Mouse (Mus musculus) stomach, embryonic 16.5 days (tissue): ENCODE results near the gene Usp6nl. TPM values are rescaled to one million over a fixed set of nuclear protein-coding genes. Genes with fewer than 3 reads are reported as not detected.

Experiments used
- ATAC-seq: fragments of 200-750 bp; cut with Nextera tagmentation; 2 replicates; pipeline ENCODE4 v1.8.0; 2017; ENCODE audit warnings: moderate number of reproducible peaks, moderate TSS enrichment; ENCODE audit not compliant: insufficient read depth, low FRiP score
- H3K27ac ChIP-seq: fragments of 300-500 bp; sonication (generic); 2 replicates; pipeline ENCODE4 v1.5.1; 2014; ENCODE audit warnings: low read length
- H3K27me3 ChIP-seq: fragments of 300-500 bp; sonication (generic); 2 replicates; pipeline ENCODE4 v1.6.1; 2014; ENCODE audit warnings: low read length, control low read depth, mixed read lengths; ENCODE audit not compliant: control insufficient read depth, insufficient read depth
- H3K36me3 ChIP-seq: fragments of 300-500 bp; sonication (generic); 2 replicates; pipeline ENCODE4 v1.6.1; 2014; ENCODE audit warnings: low read length; ENCODE audit not compliant: control insufficient read depth, insufficient read depth
- H3K4me1 ChIP-seq: fragments of 300-500 bp; sonication (generic); 2 replicates; pipeline ENCODE4 v1.6.1; 2014; ENCODE audit warnings: low read length, control low read depth, mixed read lengths; ENCODE audit not compliant: control insufficient read depth, insufficient read depth
- H3K4me2 ChIP-seq: fragments of 300-500 bp; sonication (generic); 2 replicates; pipeline ENCODE4 v1.6.1; 2014; ENCODE audit warnings: low read depth, low read length, mixed read lengths
- H3K4me3 ChIP-seq: fragments of 300-500 bp; sonication (generic); replicated peaks from 2 replicates; pipeline ENCODE4 v1.5.1; 2014; ENCODE audit warnings: mild to moderate bottlenecking, low read length
- H3K9ac ChIP-seq: fragments of 300-500 bp; sonication (generic); 2 replicates; pipeline ENCODE4 v1.6.1; 2014; ENCODE audit warnings: low read length
- H3K9me3 ChIP-seq: fragments of 300-500 bp; sonication (generic); replicated peaks from 2 replicates; pipeline ENCODE4 v1.6.1; 2016; ENCODE audit warnings: low read length, control low read depth; ENCODE audit not compliant: control insufficient read depth
- WGBS: fragments of 180-500 bp; shearing (Covaris S2); extraction: QIAGEN DNeasy Blood & Tissue Kit; methylation state at CpG from one replicate; pipeline ENCODE4 v1.1.7; 2014; 5-methylcytosine and 5-hydroxymethylcytosine counted together
- polyA plus RNA-seq: library from polyadenylated mRNA; unstranded; fragments of >200 nt; fragmentation: Nextera tagmentation; extraction: Ambion mirVana; gene quantifications from 2 replicates; pipeline ENCODE4 v1.2.1, GENCODE M21; 2015

Gene Usp6nl
- polyA plus RNA-seq, 1 experiment from 2014 or later: 9.4 TPM

DNA sequence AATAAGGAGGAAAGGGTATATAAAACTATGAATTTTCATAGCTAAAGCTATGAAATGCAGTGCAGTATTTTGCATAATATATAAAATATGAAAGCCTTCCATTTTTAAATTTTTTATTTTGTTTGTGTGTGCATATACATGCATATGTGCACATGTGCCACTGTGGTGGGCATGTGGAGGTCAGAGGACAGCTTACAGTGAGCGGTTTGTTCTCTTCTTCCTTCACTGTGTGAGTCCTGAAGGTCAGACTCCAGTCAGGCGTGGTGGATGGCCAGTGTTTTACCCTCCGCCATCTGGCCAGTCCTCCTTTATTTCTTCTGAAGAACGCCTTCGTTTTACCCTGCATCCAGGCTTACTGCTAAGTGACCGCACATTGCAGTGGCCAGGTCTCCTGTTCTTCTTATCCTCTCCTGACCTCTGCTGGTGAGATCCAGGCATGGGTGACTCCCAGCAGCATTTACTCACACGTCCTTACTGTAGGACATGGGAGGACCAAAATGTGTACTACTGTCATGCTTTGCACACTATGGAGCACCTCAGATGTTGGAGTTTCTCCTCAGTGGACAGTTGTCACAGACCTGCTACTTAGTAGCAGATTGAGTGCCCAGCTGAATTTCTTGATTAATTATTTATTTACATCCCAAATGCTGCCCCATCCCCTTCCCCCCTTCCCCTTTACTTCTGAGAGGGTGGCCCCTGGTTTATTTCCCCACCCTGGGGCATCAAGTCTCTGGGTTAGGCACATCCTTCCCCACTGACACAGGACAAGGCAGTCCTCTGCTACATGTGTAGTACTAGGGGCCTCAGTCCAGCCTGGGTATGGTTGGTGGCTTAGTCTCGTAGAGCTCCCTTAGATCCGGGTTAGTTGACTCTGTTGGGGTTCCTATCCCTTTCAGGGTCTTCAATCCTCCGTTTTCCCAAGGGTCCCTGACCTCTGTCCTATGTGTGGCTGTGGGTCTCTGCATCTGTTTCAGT lies 82.9 kb downstream of the Usp6nl start:
- no peak overlapping the region for H3K4me3 ChIP-seq
- H3K36me3 ChIP-seq: no peaks in the 10 kb centered on the region
- no peaks in the 10 kb centered on the region for H3K27me3 ChIP-seq
- no peak overlapping the region for H3K9ac ChIP-seq
- no peaks in the 10 kb centered on the region for H3K9me3 ChIP-seq
- no peak overlapping the region for H3K27ac ChIP-seq
- peak; percentile 78 for ATAC-seq
- H3K4me1 ChIP-seq: peaks cover 5% of the 10 kb centered on the region; the same call in 1 of the 2 replicates
- 37% methylated on average over 10 of the region's 10 CpGs for WGBS
- H3K4me2 ChIP-seq: no peak overlapping the region

DNA sequence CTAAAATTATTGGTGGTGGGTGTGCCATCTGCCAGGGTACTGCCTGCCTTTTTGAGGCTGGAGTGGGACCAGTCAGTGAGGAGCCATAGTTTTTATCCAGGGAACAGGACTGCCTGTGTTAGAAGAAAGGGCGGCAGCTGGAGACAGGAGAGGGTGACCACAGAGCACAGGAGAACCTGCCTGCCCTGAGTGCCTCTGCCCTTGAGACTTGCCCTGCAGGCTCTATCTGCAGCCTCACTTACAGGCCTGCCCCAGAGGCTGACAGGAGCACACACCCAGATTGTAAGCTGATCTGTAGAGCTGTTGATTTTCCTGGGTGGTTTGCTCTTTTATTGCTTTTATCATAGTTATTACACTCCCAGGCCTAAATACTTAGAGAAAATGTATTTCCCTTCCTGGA lies 85.2 kb downstream of the Usp6nl start:
- peak overlapping the region; percentile 77 for H3K27ac ChIP-seq
- no peaks in the 10 kb centered on the region for H3K9me3 ChIP-seq
- H3K4me3 ChIP-seq: no peak overlapping the region
- ATAC-seq: peak; percentile 88
- WGBS: 47% methylated on average over 1 of the region's 1 CpGs
- H3K9ac ChIP-seq: no peak overlapping the region
- H3K27me3 ChIP-seq: no peaks in the 10 kb centered on the region
- H3K4me1 ChIP-seq: peaks cover 5% of the 10 kb centered on the region; the same call in 1 of the 2 replicates
- H3K4me2 ChIP-seq: no peak overlapping the region
- no peaks in the 10 kb centered on the region for H3K36me3 ChIP-seq

DNA sequence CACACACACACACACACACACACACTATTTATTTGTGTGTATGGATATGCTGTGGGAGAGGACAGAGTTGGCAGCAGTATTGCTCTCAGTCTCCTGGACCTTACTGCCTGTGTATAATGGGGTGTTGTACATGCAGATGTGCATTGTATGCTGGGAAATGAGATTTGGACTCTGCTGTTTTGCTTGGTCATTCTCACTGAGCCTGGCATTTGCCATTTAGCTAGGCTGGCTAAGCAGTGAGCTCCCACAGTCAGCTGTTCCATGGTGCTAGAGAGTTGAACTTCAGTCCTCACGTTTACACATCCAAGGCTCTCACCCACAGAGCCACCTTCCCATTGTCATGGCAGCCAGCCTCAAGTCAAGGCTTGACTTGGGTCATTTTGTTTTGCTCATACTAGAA lies 90.2 kb downstream of the Usp6nl start:
- Histone ChIP-seq H3K36me3 (no peaks in the 10 kb centered on the region), H3K27ac (no peak overlapping the region), H3K4me1 (no peaks in the 10 kb centered on the region), H3K9me3 (no peaks in the 10 kb centered on the region), H3K27me3 (no peaks in the 10 kb centered on the region), H3K4me2 (no peak overlapping the region), H3K4me3 (no peak overlapping the region), H3K9ac (no peak overlapping the region)
- ATAC-seq: no peak
- 80% methylated on average over 1 of the region's 1 CpGs for WGBS

DNA sequence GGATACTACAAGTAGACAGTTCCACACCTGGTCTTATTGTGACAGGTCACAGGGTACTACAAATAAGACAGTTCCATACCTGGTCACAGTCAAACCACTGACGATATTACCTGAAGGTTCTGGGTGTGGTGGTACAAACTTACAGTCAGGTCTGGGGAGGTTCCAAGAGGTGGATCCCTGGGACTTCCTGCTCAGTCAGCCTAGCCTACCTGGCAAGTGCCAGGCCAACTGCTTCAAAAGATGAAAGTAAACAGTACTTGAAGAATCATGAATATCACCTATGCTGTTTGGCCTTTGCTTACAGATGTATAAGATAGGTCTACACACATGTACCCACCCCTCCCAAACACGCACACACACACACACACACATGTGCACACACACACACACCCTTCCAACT lies 91.3 kb downstream of the Usp6nl start:
- Histone ChIP-seq H3K27me3 (no peaks in the 10 kb centered on the region), H3K4me2 (no peak overlapping the region), H3K36me3 (no peaks in the 10 kb centered on the region), H3K27ac (no peak overlapping the region), H3K9me3 (no peaks in the 10 kb centered on the region), H3K9ac (no peak overlapping the region), H3K4me3 (no peak overlapping the region), H3K4me1 (no peaks in the 10 kb centered on the region)
- 87% methylated on average over 2 of the region's 2 CpGs for WGBS
- ATAC-seq: no peak

DNA sequence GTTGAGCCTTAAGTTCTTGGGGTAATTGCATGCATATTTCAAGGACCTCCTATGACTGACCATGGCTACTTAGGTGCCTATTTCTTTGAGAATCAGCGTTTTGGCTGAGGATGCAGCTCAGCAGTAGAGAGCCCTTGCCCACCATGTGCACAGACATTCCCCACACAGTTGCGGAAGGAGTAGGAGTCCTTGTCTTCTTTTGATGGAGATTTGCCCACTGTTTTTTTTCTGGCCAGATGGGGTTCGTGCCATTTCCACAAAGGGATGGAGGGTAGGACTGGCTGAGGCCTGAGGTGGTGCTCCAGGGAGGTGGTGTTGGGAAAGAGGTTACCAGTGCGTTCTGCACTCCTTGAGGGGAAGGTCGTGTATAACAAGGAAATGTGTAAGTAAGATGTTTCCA lies 91.9 kb downstream of the Usp6nl start:
- H3K9me3 ChIP-seq: no peaks in the 10 kb centered on the region
- no peaks in the 10 kb centered on the region for H3K36me3 ChIP-seq
- no peaks in the 10 kb centered on the region for H3K4me1 ChIP-seq
- no peak overlapping the region for H3K4me2 ChIP-seq
- no peak overlapping the region for H3K27ac ChIP-seq
- no peak overlapping the region for H3K4me3 ChIP-seq
- H3K27me3 ChIP-seq: no peaks in the 10 kb centered on the region
- no peak overlapping the region for H3K9ac ChIP-seq
- 90% methylated on average over 5 of the region's 5 CpGs for WGBS
- no peak for ATAC-seq

DNA sequence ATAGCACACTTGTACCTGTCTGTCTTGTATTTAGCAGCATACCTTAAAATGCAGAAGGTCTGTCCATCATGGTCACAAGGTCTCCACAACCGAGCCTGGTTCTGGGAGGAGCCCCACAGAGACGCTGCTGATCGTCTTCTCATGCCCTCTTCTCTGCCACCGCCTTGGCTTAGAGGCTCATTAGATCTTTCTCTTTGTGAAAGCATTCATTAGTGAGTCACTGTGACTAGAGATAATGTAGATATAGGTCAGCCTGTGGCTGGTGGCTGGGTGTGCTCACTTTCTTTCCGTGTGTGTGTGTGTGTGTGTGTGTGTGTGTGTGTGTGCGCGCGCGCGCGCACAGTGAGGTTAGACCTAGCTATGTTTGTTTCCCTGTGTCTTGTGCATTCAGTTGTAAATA lies 94.7 kb downstream of the Usp6nl start:
- Histone ChIP-seq H3K4me1 (no peaks in the 10 kb centered on the region), H3K9me3 (no peaks in the 10 kb centered on the region), H3K27ac (no peak overlapping the region), H3K36me3 (no peaks in the 10 kb centered on the region), H3K9ac (no peak overlapping the region), H3K4me3 (no peak overlapping the region), H3K4me2 (no peak overlapping the region), H3K27me3 (no peaks in the 10 kb centered on the region)
- WGBS: 83% methylated on average over 11 of the region's 11 CpGs
- ATAC-seq: no peak

DNA sequence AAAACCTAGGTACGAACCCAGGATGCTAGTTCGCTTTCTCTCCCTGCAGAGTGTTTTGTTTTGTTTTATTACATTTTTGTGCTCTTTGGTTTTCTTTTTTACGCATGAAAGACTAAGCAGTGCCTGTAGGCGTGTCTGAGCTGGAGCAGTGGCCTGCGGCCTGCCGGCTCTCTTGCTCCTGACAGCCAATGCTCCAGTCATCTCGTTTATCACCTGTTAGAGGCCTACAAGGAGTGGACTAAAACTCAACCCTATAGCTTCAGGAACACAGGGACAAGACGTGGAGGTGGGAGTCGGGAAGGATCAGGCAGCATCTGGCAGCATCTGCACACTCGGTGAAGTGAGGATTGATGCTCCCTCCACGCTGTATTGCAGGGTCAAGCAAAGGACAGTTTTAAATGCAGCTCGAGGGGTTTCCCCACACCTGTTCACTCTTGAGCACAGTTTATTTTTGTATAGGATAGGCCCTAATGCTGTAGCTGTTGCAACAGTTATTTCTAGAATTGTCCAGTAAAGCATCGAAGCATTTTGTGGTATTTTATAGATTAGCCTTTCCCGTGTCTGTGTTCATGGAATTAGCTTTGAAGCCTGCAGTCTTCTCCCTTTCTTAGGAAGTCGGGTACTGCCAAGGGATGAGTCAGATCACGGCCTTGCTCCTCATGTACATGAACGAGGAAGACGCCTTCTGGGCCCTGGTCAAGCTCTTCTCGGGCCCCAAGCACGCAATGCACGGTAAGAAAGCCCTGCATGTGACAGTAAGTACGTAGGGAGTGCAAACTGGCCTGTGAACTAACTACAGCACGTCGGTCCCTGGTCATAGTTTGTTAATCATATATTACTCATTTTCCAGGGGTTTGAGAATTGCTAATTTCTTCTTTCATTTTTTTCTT lies 101.4 kb downstream of the Usp6nl start:
- H3K4me3 ChIP-seq: no peak overlapping the region
- no peaks in the 10 kb centered on the region for H3K36me3 ChIP-seq
- H3K27me3 ChIP-seq: no peaks in the 10 kb centered on the region
- no peak overlapping the region for H3K9ac ChIP-seq
- 74% methylated on average over 24 of the region's 24 CpGs for WGBS
- no peaks in the 10 kb centered on the region for H3K4me1 ChIP-seq
- no peak overlapping the region for H3K27ac ChIP-seq
- H3K9me3 ChIP-seq: no peaks in the 10 kb centered on the region
- no peak overlapping the region for H3K4me2 ChIP-seq
- ATAC-seq: no peak

DNA sequence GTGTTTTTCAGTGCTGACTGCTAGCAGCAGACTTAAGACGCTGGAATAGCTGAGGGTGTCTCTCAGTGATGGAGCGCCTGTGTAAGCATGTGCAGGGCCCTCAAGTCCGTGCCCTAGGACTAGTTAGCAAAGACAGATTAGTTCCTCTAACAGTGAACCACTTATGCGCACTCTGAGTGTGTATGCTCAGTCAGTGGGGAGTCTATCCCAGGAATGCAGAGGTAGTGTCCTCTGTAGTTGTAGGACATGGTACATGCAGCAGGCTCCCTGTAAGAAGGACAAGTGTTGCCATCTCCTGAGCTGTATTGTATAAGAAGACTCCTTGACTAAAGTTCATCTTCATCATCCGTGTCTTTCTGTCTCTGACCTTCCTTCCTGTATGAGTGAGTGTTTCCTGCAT lies 102.4 kb downstream of the Usp6nl start:
- Histone ChIP-seq H3K4me2 (no peak overlapping the region), H3K9me3 (no peaks in the 10 kb centered on the region), H3K36me3 (no peaks in the 10 kb centered on the region), H3K27me3 (no peaks in the 10 kb centered on the region), H3K27ac (no peak overlapping the region), H3K4me1 (no peaks in the 10 kb centered on the region), H3K9ac (no peak overlapping the region), H3K4me3 (no peak overlapping the region)
- 78% methylated on average over 5 of the region's 5 CpGs for WGBS
- no peak for ATAC-seq
